Mouse (Mus musculus): ENCODE data around the gene Zfp991.
"Not testable (repeated sequence)": the region's sequence is repeated elsewhere in the genome, so short reads cannot be mapped to it uniquely, and the experiment has no call there.

Zfp991 gene

DNA sequence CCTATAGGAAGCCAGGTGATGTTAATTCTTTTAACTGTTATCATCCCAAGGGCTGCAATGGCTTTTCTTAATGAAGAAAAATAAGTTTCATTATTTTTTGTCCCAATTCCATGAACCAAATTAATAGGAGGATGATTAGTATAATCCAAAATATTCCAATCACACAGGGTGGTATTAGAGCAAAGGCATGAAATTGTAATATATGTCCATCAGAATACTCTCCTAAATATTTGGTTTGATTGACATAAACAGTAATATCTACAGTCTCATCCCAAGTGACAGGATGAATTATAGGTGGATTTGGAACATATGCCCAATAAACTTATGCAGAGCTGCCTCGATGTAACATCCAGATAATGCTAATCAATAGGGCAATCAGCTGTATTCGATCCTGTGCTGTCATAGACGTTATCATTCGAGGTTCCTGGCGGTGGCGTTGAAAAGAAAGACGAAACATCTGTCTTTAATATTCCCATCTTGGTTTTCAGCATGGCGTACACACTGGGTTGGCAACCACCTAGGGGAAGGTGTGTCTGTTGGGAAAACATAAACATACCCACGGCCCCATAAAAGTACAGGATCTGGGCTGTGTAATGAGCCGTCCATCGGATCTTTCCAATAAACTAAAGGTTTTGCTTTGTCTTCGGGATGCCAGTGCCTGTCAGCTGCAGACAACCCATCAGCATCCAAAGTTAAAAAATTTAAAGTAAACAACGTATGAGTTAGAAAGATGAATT, 50.3 kb downstream of the Zfp991 start:
- in situ Hi-C loops (cut with MboI; ENCODE audit: low sequenced_read_pairs): not testable (repeated sequence)

DNA sequence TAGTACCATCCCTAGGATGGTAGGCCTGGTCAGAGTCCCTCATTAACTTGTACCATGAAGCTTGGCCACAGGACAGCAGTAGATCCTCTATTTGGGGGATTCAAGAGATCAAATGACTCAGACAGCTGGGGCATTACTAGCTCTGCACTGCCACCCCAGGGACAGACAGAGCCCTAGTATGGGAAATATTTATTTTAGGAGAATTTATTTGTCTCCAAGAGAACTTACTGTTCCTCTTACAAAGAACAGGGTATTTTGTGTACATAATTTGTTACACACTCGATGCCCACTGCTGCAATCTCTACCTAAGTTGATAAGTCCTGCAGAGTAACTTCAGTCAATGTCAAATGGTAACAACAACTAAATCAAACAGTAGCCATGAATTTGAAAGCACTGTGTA, 55.0 kb downstream of the Zfp991 start:
- in situ Hi-C loops (cut with MboI; ENCODE audit: low sequenced_read_pairs): not testable (repeated sequence)

DNA sequence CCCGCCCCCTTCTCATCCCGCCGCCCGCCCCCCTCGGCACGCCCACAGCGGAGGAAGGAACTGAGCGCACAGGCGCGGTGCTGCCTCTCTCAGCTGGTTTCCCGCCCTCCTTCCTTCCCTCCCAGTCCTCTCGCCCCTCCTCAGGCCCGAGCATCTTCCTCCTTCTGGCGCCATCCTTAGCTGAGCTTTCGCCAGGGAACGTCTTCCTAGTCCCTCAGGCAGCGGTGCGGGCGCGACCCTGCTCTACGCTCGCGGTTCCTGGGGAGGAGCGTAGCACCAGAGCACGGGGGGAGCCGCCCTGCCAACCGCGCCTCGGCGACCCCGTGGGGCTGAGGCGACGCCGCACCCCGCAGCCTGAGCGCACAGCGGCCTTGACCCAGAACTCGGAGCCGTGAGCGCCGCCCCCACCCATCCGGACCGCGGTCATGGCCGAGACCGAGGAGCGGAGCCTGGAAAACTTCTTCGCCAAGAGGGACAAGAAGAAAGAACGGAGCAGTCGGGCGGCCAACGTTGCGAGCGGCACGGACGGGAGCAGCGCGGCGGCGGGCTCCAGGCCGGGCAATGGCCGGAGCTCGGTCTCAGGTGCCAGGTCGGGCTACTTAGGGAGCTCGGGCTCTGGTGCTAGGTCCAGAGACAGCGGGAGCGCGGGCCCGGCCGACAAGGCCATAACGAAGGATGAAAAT, 55.6 kb downstream of the Zfp991 start:
- in situ Hi-C loops (cut with MboI; ENCODE audit: low sequenced_read_pairs): not testable (repeated sequence)

DNA sequence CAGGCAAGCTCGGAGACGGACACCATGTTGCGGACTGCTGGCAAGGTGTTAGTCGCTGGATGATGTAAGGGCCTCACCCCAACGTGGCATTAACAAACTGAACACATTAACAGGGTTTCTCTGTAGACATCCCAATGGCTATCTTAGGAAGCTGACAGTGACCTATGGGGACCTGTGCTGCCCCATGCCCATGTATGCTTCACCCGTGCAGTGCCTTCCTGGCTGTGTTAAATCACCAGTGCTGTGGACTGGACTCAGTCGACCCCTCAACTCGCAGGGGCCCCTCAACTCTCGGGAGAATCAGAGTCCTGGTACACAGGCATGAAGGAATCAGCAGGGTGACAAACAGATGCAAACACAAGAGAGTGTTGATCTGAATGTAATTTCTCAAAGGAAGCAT, 63.3 kb downstream of the Zfp991 start:
- in situ Hi-C loops (cut with MboI; ENCODE audit: low sequenced_read_pairs): not testable (repeated sequence)

DNA sequence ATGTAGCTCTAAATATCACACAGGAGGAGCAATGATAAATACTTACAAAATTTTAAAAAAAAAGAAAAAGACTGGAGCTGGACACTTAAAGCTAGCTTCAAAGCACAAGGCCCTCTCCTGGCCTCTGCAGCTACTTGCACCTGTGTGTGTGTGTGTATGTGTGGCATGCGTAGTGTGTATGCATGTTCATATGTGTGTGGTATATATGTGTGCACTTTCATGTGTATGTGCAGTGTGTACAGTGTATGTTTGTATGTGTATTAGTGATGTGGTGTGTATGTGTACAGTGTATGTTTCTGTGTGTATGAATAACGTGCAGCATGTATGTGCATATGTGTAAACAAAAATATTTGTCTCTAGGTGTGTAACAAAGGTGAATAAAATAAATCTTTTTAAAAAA, 65.4 kb downstream of the Zfp991 start:
- in situ Hi-C loops (cut with MboI; ENCODE audit: low sequenced_read_pairs): not testable (repeated sequence)

DNA sequence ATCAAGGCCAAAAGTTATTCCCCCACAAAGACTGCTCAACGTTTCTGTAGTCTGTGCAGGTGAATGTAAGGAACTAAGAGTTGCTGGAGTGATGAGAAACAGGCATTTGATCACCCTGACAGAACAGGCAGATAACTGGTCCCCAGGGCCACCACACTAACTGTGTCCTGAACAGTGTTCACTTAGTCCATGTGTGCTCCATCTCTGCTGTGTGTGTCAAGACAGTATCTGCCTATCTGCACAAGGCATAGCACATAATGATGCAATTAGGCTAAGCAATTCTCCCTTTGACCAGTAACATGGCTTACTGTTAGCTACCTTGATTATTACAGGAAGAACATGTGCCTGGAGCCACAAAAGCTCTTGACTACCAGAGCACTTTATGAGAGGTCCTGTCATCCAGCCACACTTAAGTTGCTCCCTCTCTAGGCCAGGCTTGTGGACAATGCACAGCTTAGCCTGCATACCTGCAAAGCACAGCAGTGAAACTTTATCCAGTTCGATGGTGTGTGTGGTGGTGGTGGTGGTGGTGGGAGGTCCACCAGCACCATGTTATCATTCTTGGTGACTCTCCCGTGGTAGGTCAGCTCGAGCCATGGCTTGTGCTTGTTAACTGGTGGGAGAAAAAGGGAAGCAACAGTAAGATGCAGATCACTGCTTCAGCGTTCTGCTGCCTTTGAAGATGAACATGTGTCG, 67.4 kb downstream of the Zfp991 start:
- in situ Hi-C loops (cut with MboI; ENCODE audit: low sequenced_read_pairs): not testable (repeated sequence)

DNA sequence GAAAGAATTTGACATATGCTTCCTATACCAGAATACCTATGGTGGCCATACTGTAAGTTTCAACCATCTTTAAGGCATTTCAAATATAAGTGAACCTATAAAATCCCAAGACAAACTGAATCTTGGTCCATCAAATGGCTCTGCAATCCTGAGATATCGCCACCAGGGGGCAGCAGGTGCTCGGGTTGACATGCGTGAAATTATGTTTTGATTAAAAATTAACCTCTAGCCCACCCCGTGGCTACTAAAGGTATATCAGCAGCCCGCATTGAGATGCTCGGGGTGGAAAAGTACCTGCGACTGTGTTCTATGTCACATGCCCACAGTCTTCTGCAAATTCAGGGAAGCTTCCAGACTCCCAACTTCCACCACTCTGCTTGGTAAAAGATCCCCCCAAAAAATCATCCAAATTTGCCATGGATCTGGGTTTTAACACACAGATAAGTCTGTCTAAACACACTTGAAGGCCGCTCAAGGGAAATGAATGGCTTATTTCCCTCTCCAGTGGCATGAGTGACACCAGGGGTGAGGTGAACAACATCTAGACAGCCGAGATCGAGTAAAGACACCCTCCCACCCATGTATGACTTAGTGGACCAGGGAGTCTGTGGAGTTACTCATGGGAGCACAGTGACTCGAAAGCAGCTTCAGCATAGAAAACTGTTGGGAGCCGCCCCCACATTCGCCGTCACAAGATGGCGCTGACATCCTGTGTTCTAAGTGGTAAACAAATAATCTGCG, 70.3 kb downstream of the Zfp991 start:
- in situ Hi-C loops (cut with MboI; ENCODE audit: low sequenced_read_pairs): not testable (repeated sequence)

DNA sequence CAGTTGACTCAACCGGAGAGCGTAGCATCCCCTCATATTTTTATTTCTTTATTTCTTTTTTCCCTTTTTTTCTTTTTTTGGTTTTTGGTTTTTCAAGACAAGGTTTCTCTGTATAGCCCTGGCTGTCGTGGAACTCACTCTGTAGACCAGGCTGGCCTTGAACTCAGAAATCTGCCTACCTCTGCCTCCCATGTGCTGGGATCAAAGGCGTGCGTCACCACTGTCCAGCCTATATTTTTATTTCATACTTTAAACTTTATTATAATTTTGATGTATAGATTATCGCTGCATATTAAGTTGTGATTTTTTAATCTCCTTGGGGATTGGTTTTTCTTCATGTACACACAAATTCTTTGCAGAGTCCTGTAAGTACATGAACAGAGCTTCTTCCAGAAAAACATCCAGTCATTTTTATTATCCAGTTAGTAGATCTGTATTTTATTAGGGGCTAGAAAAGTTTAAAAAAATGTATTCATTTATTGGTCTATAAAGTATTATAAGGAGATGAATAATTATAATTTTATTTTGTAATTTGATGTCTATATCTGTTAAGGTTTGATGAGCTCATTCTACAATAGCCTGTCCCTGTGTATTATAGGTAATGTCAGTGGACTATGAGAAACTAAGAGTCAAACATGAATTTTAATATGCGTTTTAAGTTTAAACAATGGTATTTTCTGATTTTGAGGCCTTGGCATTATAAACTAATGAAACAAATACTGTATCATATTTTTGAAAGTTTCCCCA, 80.5 kb downstream of the Zfp991 start:
- in situ Hi-C loops (cut with MboI; ENCODE audit: low sequenced_read_pairs): not testable (repeated sequence)

DNA sequence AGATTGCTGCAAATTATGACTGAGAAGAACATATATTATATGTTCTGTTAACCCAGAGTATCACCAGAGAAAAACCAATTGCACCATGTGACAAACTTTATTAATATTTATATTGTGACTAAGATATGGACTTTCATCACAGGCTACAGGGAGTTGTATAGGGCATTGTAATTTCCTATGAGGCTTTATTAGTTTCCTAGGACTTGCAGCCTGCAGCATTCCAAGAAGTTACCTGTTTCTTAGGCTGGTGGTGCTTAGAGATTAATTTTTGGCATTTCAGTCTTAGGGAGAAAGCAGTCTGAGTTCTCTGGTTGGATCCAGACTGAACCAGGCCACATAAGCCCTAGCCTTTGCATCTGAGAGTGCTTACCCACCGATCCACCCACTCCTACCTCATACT, 82.4 kb downstream of the Zfp991 start:
- in situ Hi-C loops (cut with MboI; ENCODE audit: low sequenced_read_pairs): not testable (repeated sequence)

DNA sequence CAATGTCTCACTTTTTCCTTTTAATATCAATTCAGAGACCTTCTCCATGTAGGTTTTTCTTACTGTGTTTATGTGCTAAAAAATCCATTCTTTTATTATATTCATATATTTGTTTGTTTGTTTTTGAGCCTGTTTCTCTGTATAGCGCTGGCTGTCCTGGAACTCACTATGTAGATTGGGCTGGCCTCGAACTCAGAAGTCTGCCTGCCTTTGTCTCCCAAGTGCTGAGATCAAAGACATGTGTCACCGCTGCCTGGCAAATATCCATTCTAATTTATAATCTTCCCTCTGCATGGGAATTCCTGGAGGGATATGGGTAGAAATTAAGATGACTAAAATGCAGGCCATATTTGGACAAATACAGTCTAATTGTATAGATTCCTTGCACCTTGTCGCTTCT, 85.8 kb downstream of the Zfp991 start:
- in situ Hi-C loops (cut with MboI; ENCODE audit: low sequenced_read_pairs): not testable (repeated sequence)

DNA sequence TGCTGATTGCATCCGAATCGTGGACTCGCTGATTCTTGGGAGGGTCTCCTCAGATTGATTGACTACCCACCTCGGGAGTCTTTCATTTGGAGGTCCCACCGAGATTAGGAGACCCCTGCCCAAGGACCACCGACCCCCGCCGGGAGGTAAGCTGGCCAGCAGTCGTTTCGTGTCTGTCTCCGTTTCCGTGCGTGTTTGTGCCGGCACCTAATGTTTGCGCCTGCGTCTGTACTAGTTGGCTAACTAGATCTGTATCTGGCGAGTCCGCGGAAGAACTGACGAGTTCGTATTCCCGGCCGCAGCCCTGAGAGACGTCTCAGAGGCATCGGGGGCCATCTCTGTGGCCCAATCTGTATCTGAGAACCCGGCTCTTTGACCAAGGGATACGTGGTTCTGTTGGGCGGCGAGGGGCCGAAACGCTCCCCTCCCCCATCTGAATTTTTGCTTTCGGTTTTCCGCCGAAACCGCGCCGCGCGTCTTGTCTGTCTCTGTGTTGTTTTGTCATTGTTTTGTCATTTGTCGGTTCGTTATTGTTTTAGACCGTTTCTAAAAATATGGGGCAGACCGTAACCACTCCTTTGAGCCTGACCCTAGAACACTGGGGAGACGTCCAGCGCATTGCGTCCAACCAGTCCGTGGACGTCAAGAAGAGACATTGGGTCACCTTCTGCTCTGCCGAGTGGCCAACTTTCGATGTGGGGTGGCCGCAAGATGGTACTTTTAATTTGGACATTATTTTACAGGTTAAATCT, 87.7 kb downstream of the Zfp991 start:
- in situ Hi-C loops (cut with MboI; ENCODE audit: low sequenced_read_pairs): not testable (repeated sequence)

DNA sequence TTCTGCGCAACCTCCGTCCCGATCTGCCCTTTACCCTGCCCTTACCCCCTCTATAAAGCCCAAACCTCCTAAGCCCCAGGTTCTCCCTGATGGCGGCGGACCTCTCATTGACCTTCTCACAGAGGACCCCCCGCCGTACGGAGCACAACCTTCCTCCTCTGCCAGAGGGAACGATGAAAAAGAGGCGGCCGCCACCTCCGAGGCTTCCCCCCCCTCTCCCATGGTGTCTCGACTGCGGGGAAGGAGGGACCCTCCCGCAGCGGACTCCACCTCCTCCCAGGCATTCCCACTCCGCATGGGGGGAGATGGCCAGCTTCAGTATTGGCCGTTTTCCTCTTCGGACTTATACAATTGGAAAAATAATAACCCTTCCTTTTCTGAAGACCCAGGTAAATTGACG, 88.4 kb downstream of the Zfp991 start:
- in situ Hi-C loops (cut with MboI; ENCODE audit: low sequenced_read_pairs): not testable (repeated sequence)

DNA sequence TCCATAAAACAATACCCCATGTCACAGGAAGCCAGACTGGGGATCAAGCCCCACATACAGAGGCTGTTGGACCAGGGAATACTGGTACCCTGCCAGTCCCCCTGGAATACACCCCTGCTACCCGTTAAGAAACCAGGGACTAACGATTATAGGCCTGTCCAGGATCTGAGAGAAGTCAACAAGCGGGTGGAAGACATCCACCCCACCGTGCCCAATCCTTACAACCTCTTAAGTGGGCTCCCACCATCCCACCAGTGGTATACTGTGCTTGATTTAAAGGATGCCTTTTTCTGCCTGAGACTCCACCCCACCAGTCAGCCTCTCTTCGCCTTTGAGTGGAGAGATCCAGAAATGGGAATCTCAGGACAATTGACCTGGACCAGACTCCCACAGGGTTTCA, 90.2 kb downstream of the Zfp991 start:
- in situ Hi-C loops (cut with MboI; ENCODE audit: low sequenced_read_pairs): not testable (repeated sequence)

DNA sequence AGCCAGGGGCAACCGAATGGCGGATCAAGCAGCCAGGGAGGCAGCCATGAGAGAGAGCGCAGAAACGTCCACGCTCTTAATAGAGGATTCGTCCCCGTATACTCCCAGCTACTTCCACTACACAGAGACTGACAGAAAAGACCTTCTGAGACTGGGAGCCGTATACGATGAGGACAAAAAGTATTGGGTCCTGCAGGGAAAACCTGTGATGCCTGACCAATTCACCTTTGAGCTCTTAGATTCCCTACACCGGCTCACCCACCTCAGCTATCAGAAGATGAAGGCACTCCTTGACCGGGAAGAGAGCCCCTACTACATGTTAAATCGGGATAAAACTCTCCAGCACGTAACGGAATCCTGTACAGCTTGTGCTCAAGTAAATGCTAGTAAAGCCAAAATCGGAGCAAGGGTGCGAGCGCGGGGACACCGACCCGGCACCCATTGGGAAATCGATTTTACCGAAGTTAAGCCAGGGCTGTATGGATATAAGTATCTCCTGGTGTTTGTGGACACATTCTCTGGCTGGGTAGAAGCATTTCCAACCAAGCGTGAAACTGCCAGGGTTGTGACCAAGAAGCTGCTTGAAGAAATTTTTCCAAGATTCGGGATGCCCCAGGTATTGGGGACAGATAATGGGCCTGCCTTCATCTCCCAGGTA, 92.1 kb downstream of the Zfp991 start:
- in situ Hi-C loops (cut with MboI; ENCODE audit: low sequenced_read_pairs): not testable (repeated sequence)

DNA sequence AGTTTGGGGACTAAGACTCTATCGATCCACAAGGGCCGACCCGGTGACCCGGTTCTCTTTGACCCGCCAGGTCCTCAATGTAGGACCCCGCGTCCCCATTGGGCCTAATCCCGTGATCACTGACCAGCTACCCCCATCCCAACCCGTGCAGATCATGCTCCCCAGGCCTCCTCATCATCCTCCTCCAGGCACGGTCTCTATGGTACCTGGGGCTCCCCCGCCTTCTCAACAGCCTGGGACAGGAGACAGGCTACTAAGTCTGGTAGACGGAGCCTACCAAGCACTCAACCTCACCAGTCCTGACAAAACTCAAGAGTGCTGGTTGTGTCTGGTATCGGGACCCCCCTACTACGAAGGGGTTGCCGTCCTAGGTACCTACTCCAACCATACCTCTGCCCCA, 93.8 kb downstream of the Zfp991 start:
- in situ Hi-C loops (cut with MboI; ENCODE audit: low sequenced_read_pairs): not testable (repeated sequence)

DNA sequence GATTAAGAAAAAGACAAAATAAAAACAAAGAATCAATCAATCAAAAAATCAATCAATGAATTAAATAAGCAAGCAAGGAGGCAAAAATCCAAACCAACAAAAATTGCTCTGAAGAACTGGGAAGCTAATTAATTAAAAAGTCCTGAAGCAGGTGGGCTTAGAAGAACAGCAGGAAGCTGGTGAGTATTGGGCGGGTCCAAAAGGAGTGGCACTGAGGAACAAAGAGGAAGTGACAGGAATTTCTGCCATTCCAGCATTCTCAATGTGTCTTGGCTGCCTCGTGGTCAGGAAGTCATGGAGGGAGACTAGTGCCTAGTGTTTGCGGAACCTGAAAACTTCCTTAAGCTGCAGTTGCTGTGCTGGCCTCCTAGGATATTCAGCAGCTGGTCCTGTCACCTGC, 98.2 kb downstream of the Zfp991 start:
- in situ Hi-C loops (cut with MboI; ENCODE audit: low sequenced_read_pairs): not testable (repeated sequence)

All from CH12F3 (cell line).